Mouse (Mus musculus) testis, adult 2 months (tissue): ENCODE results near the gene Asic2. TPM values are rescaled to one million over a fixed set of nuclear protein-coding genes. Genes with fewer than 3 reads are reported as not detected.

Source experiments
- H3K27ac ChIP-seq: fragments of 200-500 bp; 2 replicates; pipeline ENCODE4 v1.5.1; 2012; ENCODE audit warnings: low read depth, low read length; ENCODE audit not compliant: control insufficient read depth, insufficient read depth
- H3K27me3 ChIP-seq: fragments of 200-500 bp; 2 replicates; pipeline ENCODE4 v1.6.1; 2012; ENCODE audit warnings: mild to moderate bottlenecking, low read length, moderate library complexity; ENCODE audit not compliant: control insufficient read depth, insufficient read depth
- H3K36me3 ChIP-seq: fragments of 200-500 bp; 2 replicates; pipeline ENCODE4 v1.6.1; 2012; ENCODE audit warnings: mild to moderate bottlenecking, low read length; ENCODE audit not compliant: control insufficient read depth, insufficient read depth
- H3K4me1 ChIP-seq: fragments of 200-500 bp; 2 replicates; pipeline ENCODE4 v1.6.1; 2012; ENCODE audit warnings: low read length; ENCODE audit not compliant: control insufficient read depth, insufficient read depth
- H3K4me3 ChIP-seq: fragments of 200-500 bp; 2 replicates; pipeline ENCODE4 v1.5.1; 2012; ENCODE audit warnings: low read depth, mild to moderate bottlenecking, low read length, moderate library complexity, mixed read lengths; ENCODE audit not compliant: control insufficient read depth
- CTCF ChIP-seq: fragments of 200-500 bp; IDR thresholded peaks from 2 replicates; pipeline ENCODE4 v1.5.1; 2012; ENCODE audit warnings: low read depth, mild to moderate bottlenecking, inconsistent platforms, low read length, moderate library complexity; ENCODE audit not compliant: control insufficient read depth, insufficient read depth, insufficient replicate concordance
- POLR2A ChIP-seq: fragments of 200-500 bp; IDR thresholded peaks from 2 replicates; pipeline ENCODE4 v1.6.1; 2012; ENCODE audit warnings: low read depth, mild to moderate bottlenecking, inconsistent platforms, low read length, moderate library complexity; ENCODE audit not compliant: control insufficient read depth
- polyA plus RNA-seq: library from polyadenylated mRNA; depleted of rRNA; stranded (reverse); fragments of >200 nt; gene quantifications from 2 replicates; pipeline ENCODE4 v1.2.3, GENCODE M21; 2012

Asic2 gene
- polyA plus RNA-seq, 1 experiment: 0.41 TPM

DNA sequence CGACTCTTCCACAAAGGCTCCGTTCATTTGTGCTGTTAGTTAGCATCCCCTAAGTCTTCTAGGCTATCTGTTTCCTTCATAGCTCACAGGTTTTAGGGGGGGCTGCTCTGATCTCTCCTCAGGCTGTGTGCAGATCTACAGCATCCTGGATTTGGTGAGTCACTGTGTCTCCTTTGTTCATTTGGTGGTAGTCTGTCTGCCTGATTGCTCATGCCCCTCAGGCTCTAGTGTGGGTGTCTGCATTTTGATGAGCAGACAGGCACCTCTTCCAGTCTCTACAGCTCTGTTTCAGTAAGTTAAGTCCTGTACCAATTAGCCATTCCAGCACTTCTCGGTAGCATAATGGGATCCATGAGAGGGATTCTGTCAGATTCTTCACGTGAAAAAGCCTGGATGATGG is 129.8 kb downstream of the Asic2 start:
- no peak overlapping the region for H3K27ac ChIP-seq
- no peaks in the 10 kb centered on the region for H3K4me1 ChIP-seq
- TF ChIP-seq POLR2A: no peak
- no peak for TF ChIP-seq CTCF
- H3K4me3 ChIP-seq: no peak overlapping the region
- H3K36me3 ChIP-seq: no peaks in the 10 kb centered on the region
- H3K27me3 ChIP-seq: no peaks in the 10 kb centered on the region

GRCm38 (mm10) chr11:81832381-81832780 is 135.9 kb downstream of the Asic2 start:
- Histone ChIP-seq H3K27ac (no peak overlapping the region), H3K4me3 (no peak overlapping the region), H3K36me3 (no peaks in the 10 kb centered on the region), H3K27me3 (no peaks in the 10 kb centered on the region), H3K4me1 (no peaks in the 10 kb centered on the region)
- TF ChIP-seq CTCF: no peak
- TF ChIP-seq POLR2A: no peak

- Histone ChIP-seq H3K36me3 (no peaks in the 10 kb centered on the region), H3K4me1 (no peaks in the 10 kb centered on the region), H3K27ac (no peak overlapping the region), H3K4me3 (no peak overlapping the region), H3K27me3 (no peaks in the 10 kb centered on the region)
- no peak for TF ChIP-seq CTCF
- no peak for TF ChIP-seq POLR2A
These were observed 151.7 kb downstream of the Asic2 start for GRCm38 (mm10) chr11:81816531-81816930.

DNA sequence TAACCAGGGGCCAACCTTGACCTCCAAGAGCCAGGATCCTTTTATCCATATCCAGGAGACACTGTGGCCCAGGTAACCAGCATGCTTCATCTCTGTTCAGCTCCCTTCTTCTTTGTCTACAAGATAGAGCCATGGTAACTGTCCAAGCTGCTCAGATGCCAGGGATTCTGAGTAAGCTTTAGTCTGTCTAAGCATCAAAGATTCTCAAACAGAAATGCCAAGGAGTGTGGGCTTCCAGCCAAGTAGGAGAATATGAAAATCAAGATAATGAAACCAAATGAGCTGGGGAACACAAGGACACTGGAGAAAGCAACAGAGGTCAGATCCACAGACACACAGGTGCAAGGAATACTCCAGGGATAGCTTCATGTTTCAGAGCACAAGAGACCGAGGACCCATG is 153.4 kb downstream of the Asic2 start:
- no peak overlapping the region for H3K27ac ChIP-seq
- H3K4me3 ChIP-seq: no peak overlapping the region
- no peaks in the 10 kb centered on the region for H3K27me3 ChIP-seq
- H3K4me1 ChIP-seq: no peaks in the 10 kb centered on the region
- H3K36me3 ChIP-seq: no peaks in the 10 kb centered on the region
- TF ChIP-seq CTCF: no peak
- TF ChIP-seq POLR2A: no peak

- TF ChIP-seq POLR2A: no peak
- no peak for TF ChIP-seq CTCF
- Histone ChIP-seq H3K4me3 (no peak overlapping the region), H3K4me1 (no peaks in the 10 kb centered on the region), H3K27me3 (no peaks in the 10 kb centered on the region), H3K27ac (no peak overlapping the region), H3K36me3 (no peaks in the 10 kb centered on the region)
These were observed 161.2 kb downstream of the Asic2 start for GRCm38 (mm10) chr11:81806905-81807659.

GRCm38 (mm10) chr11:81803544-81803943 is 164.7 kb downstream of the Asic2 start:
- no peak for TF ChIP-seq POLR2A
- TF ChIP-seq CTCF: no peak
- Histone ChIP-seq H3K27me3 (no peaks in the 10 kb centered on the region), H3K4me1 (no peaks in the 10 kb centered on the region), H3K36me3 (no peaks in the 10 kb centered on the region), H3K27ac (no peak overlapping the region), H3K4me3 (no peak overlapping the region)

GRCm38 (mm10) chr11:81802614-81803013 is 165.6 kb downstream of the Asic2 start:
- no peak overlapping the region for H3K4me3 ChIP-seq
- H3K27me3 ChIP-seq: no peaks in the 10 kb centered on the region
- TF ChIP-seq CTCF: no peak
- TF ChIP-seq POLR2A: no peak
- H3K4me1 ChIP-seq: no peaks in the 10 kb centered on the region
- H3K27ac ChIP-seq: no peak overlapping the region
- no peaks in the 10 kb centered on the region for H3K36me3 ChIP-seq
